Mouse (Mus musculus): ENCODE measurements at regions not wholly inside any gene's neighbourhood (a gene's known extent, or its start where the extent isn't known, plus 50 kb on each side); places are given as distances from the start of the nearest gene placed in this dataset.
"Not testable (repeated sequence)": the region's sequence is repeated elsewhere in the genome, so short reads cannot be mapped to it uniquely, and the experiment has no call there.

DNA sequence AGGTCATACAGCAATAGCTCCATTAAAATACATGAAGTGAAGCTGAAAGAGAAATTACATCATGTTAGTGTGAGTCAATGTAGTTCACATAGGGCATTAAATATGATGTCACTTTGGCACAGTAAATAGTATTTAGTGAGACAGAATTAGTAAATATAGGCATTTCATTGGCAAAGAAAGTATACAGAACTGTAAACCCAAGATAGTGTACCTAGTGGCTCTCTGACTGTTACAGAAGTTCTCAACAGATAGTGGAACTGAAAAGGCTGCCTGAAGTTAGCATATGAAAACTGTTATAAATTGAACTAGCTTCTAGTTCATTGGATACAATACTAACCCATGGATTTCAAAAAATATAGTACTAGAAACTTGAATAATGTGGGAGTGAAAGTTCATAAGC lies 1642.1 kb upstream of the Cdh6 start:
- no peak for DNase-seq (ENCODE audit: low spot score)

DNA sequence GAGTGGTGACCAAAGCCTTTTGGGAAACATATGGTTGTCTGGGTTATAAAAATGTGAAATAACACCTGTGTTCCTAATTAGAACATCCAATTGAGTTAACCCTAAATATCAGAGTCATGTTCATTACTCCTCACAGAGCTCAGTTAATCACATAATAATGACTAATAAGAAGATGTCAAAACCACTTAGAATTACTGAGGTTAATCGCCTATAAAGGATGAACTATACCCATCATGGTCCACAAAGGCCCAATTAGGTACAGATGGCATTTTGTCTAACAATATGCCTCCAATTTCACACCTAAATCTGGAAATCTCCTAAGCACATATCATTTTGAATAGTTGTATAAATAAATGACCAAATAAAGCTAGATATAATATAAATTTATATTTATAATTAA lies 1633.4 kb upstream of the Cdh6 start:
- no peak for DNase-seq (ENCODE audit: low spot score)

DNA sequence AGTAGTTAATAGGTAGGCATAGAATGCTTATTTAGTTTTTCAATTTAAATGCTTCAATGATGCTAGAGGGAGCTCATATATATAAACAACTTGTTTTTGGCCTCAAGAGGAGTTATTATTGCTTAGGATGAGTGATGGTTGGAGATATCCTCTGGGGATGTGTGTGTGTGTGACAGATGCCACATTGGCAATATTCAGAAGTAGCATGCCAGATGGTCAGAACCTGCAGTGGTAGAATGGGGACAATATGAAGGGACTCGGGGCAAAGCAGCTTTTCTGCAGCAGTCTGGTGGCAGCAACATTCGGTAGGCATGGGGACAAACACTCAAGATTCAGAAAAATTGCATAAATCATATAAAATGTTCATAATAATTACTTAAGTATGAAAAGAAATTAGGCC lies 1621.7 kb upstream of the Cdh6 start:
- no peak for DNase-seq (ENCODE audit: low spot score)

DNA sequence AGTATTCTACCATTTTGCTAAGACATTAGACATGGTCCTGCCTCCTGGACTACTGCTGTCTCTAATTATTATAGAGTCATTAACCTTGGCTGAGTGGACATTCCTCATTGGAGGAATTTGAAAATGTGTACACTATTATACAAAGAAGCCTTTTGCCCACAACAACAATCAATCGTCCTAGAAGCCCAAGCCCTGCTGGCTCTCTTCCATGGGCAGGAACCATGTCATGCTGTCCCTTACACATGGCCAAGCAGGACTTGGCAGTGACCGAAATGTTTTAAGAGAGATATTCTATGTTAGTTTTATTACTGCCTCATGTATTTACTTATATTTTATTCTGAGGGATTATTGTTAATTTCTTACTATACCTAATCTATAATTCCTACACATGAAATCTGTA lies 1607.3 kb upstream of the Cdh6 start:
- no peak for DNase-seq (ENCODE audit: low spot score)

DNA sequence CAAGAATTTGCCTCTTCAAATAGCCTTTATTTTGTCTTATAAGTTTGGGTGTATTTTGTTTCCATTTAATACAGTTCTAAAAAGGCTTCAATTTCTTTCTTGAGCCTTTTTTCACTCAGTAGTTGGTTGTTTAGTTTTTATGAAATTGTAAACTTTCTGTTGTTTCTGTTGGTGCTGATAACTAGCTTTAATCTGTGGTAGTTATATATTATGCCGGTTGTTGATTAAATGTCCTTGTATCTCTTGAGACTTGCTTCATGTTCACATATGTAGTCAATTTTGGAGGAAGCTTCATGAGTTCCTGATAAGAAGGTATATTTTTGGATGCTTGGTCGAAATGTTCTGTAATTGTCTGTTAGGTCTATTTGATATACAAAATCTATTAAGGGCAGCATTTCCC lies 1568.3 kb upstream of the Cdh6 start:
- no peak for DNase-seq (ENCODE audit: low spot score)

DNA sequence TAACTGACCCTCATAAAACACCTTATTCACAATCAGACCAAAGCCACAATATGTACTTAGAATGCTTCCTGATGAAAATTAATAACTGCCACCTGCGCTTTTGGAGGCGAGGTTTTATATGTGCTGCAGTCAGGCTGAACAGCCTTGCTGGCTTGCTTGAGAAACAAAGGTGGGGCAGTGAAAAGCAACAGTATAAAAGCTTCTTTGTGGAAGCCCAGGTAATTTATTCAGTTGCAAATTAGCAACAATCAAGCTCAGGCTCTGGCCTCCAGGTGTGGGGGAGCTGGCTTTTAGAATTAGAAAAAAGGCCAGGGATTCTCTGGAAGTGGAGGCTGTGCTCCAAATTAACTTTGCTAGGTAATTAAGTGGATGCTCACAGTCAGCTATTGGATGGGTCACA lies 1524.5 kb upstream of the Cdh6 start:
- DNase-seq (ENCODE audit: low spot score): not testable (repeated sequence)

DNA sequence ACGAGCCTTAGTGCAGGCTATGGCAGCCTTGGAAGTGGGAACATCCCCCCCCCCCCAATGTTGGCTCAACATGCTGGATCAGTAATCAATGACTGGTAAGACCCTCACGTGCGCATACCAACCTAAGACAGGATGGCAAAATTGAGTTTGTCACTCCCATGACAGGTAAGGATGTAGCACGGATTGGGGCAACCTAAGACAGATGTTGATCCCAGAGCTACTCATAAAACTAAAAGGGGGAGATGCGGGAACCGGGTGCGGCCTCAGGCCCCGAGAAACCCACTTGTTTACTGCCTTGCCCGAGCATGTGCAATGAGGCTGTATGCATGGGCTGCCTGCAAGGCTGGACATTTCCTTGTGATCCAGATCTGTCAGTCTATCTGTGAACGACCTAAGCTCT lies 1523.0 kb upstream of the Cdh6 start:
- no peak for DNase-seq (ENCODE audit: low spot score)

DNA sequence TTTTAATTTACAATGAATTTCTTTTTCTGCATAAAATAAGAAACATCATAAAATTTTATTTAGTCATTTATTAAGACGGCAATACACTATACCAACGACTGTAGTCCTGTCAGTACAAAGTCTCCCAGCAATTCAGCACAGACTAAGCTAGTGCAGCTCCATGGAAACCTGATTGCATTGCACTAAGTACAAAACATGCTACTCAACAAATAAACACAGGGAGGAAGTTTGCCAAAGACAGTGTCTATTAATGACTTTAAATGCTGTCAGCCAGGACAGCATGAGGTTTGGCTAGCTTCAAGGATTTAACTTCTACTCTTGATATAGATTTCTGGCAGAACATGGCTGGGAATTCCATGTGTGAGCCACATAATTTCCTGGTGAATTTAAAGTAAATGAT lies 1515.7 kb upstream of the Cdh6 start:
- no peak for DNase-seq (ENCODE audit: low spot score)

DNA sequence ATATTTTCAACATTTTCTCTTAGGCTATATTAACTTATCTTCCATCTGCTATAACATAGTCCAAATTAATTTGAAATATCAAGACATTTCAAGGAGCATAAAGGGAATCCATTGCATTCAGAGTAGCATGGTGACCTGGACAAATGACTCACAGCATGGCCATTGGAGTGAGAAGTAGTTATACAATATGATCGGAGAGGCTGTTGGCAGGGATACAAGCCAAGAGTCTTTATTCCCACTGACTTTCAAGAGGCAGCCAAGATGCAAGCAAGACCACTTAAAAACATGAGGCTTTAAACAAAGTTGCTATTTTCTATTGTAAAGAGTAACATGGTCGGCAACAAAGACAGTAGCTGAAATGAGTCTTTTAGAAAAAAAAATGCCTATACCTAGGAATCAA lies 1468.8 kb upstream of the Cdh6 start:
- no peak for DNase-seq (ENCODE audit: low spot score)

DNA sequence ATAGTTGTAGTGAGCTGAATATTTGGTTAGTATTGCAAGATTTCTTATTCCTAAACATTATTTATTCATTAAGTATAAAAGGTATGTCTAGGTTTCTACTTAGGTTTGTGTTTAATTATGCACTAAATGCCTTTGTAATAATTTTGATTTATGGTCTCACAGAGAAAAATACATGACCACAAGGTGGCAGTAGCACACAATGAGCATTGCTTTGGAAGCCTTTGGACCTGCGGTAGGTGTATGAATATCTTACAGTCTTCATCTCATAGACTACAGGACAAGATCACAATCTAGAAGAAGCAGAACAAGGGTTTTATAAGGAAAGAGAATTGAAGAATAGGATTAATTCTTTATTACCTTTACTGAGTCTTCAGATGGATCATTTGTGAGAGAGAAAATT lies 1455.0 kb upstream of the Cdh6 start:
- DNase-seq (ENCODE audit: low spot score): peak; percentile 37

DNA sequence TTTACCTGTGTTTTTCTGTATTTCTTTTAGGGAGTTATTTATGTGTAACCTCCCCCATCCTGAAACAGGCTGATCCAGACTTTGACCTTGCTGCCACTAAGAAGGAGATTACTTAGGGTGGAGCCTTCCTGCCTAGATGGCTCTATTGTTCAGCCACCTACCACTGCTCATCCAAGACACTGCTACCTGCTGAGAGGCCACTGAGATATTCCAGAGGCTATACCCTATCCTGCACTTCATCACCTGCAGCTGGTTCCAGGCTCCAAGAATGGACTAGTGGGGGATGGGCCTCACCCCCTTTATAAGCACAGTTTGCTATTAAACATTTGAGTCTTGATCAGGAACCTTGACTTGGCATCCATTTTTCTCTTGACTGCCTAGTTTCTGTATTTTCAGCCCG lies 1433.2 kb upstream of the Cdh6 start:
- no peak for DNase-seq (ENCODE audit: low spot score)

Measured in MN1 (cell line).